Mouse (Mus musculus): ENCODE results near the gene Dact3.

The Dact3 gene

GRCm38 (mm10) chr7:16917447-16917846 is 42.3 kb downstream of the Dact3 start:
- DNase-seq: no peak

- DNase-seq: peak in 1 of 2 experiments; percentile 29
Measured at GRCm38 (mm10) chr7:16918014-16918413, 42.9 kb downstream of the Dact3 start.

- DNase-seq: no peak
Measured at GRCm38 (mm10) chr7:16918670-16919069, 43.6 kb downstream of the Dact3 start.

GRCm38 (mm10) chr7:16919395-16920149 is 44.5 kb downstream of the Dact3 start:
- DNase-seq: no peak

GRCm38 (mm10) chr7:16920150-16920579 is 45.0 kb downstream of the Dact3 start:
- no peak for DNase-seq

GRCm38 (mm10) chr7:16920818-16921791 is 46.0 kb downstream of the Dact3 start:
- peak; percentile 44 to 56 for DNase-seq

- peak in 1 of 2 experiments; percentile 33 for DNase-seq
Measured at GRCm38 (mm10) chr7:16921881-16922335, 46.8 kb downstream of the Dact3 start.

- DNase-seq: peak; percentile 51
Measured at GRCm38 (mm10) chr7:16922360-16922973, 47.4 kb downstream of the Dact3 start.

GRCm38 (mm10) chr7:16923283-16924036 is 48.3 kb downstream of the Dact3 start:
- DNase-seq: peak in 1 of 2 experiments; percentile 44

- peak; percentile 100 for DNase-seq
Measured at GRCm38 (mm10) chr7:16924037-16924834, 49.1 kb downstream of the Dact3 start, which contains the start of gene Calm3. Gene Calm3 (minus strand): TSS chr7:16924114.

- no peak for DNase-seq
Measured at GRCm38 (mm10) chr7:16928341-16928740, 53.2 kb downstream of the Dact3 start.

- DNase-seq: peak; percentile 83 to 91
Measured at GRCm38 (mm10) chr7:16930850-16931249, 55.7 kb downstream of the Dact3 start.

- DNase-seq: peak; percentile 88 to 98
Measured at GRCm38 (mm10) chr7:16931968-16932627, 57.0 kb downstream of the Dact3 start.

GRCm38 (mm10) chr7:16932704-16933577 is 57.8 kb downstream of the Dact3 start:
- DNase-seq: peak; percentile 74 to 82

All from cerebellum, postnatal 36 days (tissue).